Mouse (Mus musculus): Measurements from ENCODE around the gene Borcs5.

DNA sequence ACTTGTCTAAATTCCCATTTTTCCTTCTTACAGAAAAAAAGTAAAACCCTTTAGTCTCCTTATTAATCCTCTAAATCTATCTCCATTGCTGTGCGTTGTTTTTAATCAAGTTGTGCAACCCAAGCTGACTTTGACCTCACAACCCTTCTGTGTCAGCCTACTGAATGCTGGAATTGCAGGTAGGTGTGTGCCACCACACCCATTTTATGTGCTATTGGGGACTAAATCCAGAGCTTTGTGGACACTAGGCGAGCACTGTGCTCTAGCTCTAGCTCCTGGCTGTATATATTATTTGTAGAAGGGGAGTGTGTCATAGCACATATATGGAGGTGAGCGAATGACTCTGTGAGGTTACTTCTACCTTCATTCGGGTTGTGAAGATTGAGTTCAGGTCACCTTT, 111.8 kb downstream of the Borcs5 start:
- no peak for TF ChIP-seq CTCF (IDR thresholded peaks at IDR 0.05; ENCODE audit: low read depth, low read length)
- no peak for TF ChIP-seq POLR2AphosphoS5 (IDR thresholded peaks at IDR 0.05; ENCODE audit: insufficient replicate concordance, low read depth, low read length)
- TF ChIP-seq GATA1 (IDR thresholded peaks at IDR 0.05; ENCODE audit: borderline replicate concordance, low read length), result no peak
- TF ChIP-seq TAL1 (conservative IDR thresholded peaks at IDR 0.05; ENCODE audit: low read depth, low read length), result no peak

All from G1E (cell line).